Mouse (Mus musculus) C2C12 (cell line): ENCODE data around the gene Gm42688. TPM values are rescaled to one million over a fixed set of nuclear protein-coding genes. Genes with fewer than 3 reads are reported as not detected.

Source experiments
- H3K27me3 ChIP-seq: one replicate; pipeline ENCODE4 v1.6.1; 2011; ENCODE audit not compliant: control insufficient read depth, insufficient read depth, insufficient read length
- H3K36me3 ChIP-seq: one replicate; pipeline ENCODE4 v1.6.1; 2011; ENCODE audit not compliant: control insufficient read depth, insufficient read depth
- H3K4me3 ChIP-seq: one replicate; pipeline ENCODE4 v1.5.1; 2011; ENCODE audit warnings: mild to moderate bottlenecking, control low read depth; ENCODE audit not compliant: poor library complexity, insufficient read depth, severe bottlenecking
- H3K79me2 ChIP-seq: one replicate; pipeline ENCODE4 v1.6.1; 2011; ENCODE audit not compliant: control insufficient read depth, insufficient read depth
- H3K79me3 ChIP-seq: one replicate; pipeline ENCODE4 v1.6.1; 2011; ENCODE audit warnings: low read depth, control low read depth
- H3ac ChIP-seq: one replicate; pipeline ENCODE3; 2011; ENCODE audit warnings: low read depth; ENCODE audit not compliant: control insufficient read depth, insufficient read length
- CEBPB ChIP-seq: IDR thresholded peaks from one replicate; pipeline ENCODE4 v1.6.1; 2011; ENCODE audit warnings: low read depth, mild to moderate bottlenecking, control low read depth, moderate library complexity
- CTCF ChIP-seq: IDR thresholded peaks from one replicate; pipeline ENCODE4 v1.5.1; 2011; ENCODE audit not compliant: control insufficient read depth, insufficient read depth, insufficient read length
- FOSL1 ChIP-seq: IDR thresholded peaks from one replicate; pipeline ENCODE4 v1.8.0; 2011; ENCODE audit warnings: mild to moderate bottlenecking, low read length; ENCODE audit not compliant: poor library complexity, insufficient read depth, severe bottlenecking
- MAX ChIP-seq: IDR thresholded peaks from one replicate; pipeline ENCODE4 v1.6.1; 2011; ENCODE audit warnings: mild to moderate bottlenecking, control low read depth
- MYOD1 ChIP-seq: IDR thresholded peaks from one replicate; pipeline ENCODE4 v1.6.1; 2011; ENCODE audit warnings: low read depth; ENCODE audit not compliant: control insufficient read depth, insufficient read length
- MYOG ChIP-seq: IDR thresholded peaks from one replicate; pipeline ENCODE4 v1.6.1; 2011; ENCODE audit not compliant: control insufficient read depth, insufficient read length; ENCODE audit errors: extremely low read depth
- USF1 ChIP-seq: IDR thresholded peaks from one replicate; pipeline ENCODE4 v1.6.1; 2011; ENCODE audit warnings: low read depth, mild to moderate bottlenecking, control low read depth, moderate library complexity
- polyA plus RNA-seq: library from polyadenylated mRNA; unstranded; fragments of >200 nt; fragmentation: generic; extraction: Trizol; gene quantifications from one replicate; pipeline ENCODE4 v1.2.1, GENCODE M21; 2012; ENCODE audit warnings: missing spikeins

The Gm42688 gene
- polyA plus RNA-seq, 1 experiment, result 0.98 TPM

- no peaks in the 10 kb centered on the region for H3K79me2 ChIP-seq
- no peaks in the 10 kb centered on the region for H3K79me3 ChIP-seq
- H3K4me3 ChIP-seq, result peak overlapping the region; percentile 51
- H3ac ChIP-seq, result peak overlapping the region; percentile 90
- no peaks in the 10 kb centered on the region for H3K36me3 ChIP-seq
- no peaks in the 10 kb centered on the region for H3K27me3 ChIP-seq
- TF ChIP-seq MYOD1 (no peak), USF1 (no peak), MAX (no peak), FOSL1 (no peak), CTCF (peak; percentile 62), CEBPB (no peak), MYOG (no peak)
Observed at GRCm38 (mm10) chr6:83101688-83102556, 505 bp downstream of the Gm42688 start.

GRCm38 (mm10) chr6:83103130-83103650 lies 1.8 kb downstream of the Gm42688 start:
- TF ChIP-seq MYOG (no peak), USF1 (no peak), MAX (no peak), CEBPB (no peak), MYOD1 (no peak), CTCF (no peak), FOSL1 (no peak)
- H3K4me3 ChIP-seq, result no peak overlapping the region
- peaks cover 4% of the 10 kb centered on the region for H3K36me3 ChIP-seq
- H3ac ChIP-seq, result no peak overlapping the region
- no peaks in the 10 kb centered on the region for H3K27me3 ChIP-seq
- H3K79me2 ChIP-seq, result peaks cover 4% of the 10 kb centered on the region
- H3K79me3 ChIP-seq, result peaks cover under 1% of the 10 kb centered on the region

- no peak overlapping the region for H3K4me3 ChIP-seq
- H3K79me3 ChIP-seq, result peaks cover 3% of the 10 kb centered on the region
- no peaks in the 10 kb centered on the region for H3K27me3 ChIP-seq
- no peak for TF ChIP-seq FOSL1
- TF ChIP-seq CEBPB, result no peak
- no peak for TF ChIP-seq CTCF
- TF ChIP-seq MYOD1, result no peak
- TF ChIP-seq MAX, result no peak
- no peak for TF ChIP-seq MYOG
- no peak for TF ChIP-seq USF1
- H3K79me2 ChIP-seq, result peaks cover 14% of the 10 kb centered on the region
- peaks cover 4% of the 10 kb centered on the region for H3K36me3 ChIP-seq
- no peak overlapping the region for H3ac ChIP-seq
Observed at GRCm38 (mm10) chr6:83104158-83104557, 2.7 kb downstream of the Gm42688 start.

GRCm38 (mm10) chr6:83107566-83108400 lies 6.4 kb downstream of the Gm42688 start:
- TF ChIP-seq CTCF, result peak; percentile 83
- no peak for TF ChIP-seq CEBPB
- peaks cover 34% of the 10 kb centered on the region for H3K79me2 ChIP-seq
- H3K79me3 ChIP-seq, result peaks cover 13% of the 10 kb centered on the region
- H3K4me3 ChIP-seq, result peak overlapping the region; percentile 92
- H3K27me3 ChIP-seq, result no peaks in the 10 kb centered on the region
- H3ac ChIP-seq, result peak overlapping the region; percentile 24
- peaks cover 20% of the 10 kb centered on the region for H3K36me3 ChIP-seq

GRCm38 (mm10) chr6:83108762-83109668 lies 7.6 kb downstream of the Gm42688 start, which contains the start of gene Mrpl53:
Mrpl53 (plus strand) TSS chr6:83109040.
- peaks cover 35% of the 10 kb centered on the region for H3K79me2 ChIP-seq
- H3K36me3 ChIP-seq, result peaks cover 20% of the 10 kb centered on the region
- peak within 1 kb of the TSS; percentile 88 for H3ac ChIP-seq
- peaks cover 13% of the 10 kb centered on the region for H3K79me3 ChIP-seq
- no peaks in the 10 kb centered on the region for H3K27me3 ChIP-seq
- TF ChIP-seq MAX (peak; percentile 50), MYOD1 (no peak)
- H3K4me3 ChIP-seq, result peak within 1 kb of the TSS; percentile 92
